Mouse (Mus musculus) neural tube, postnatal 0 days (tissue): ENCODE results near the gene Olfr613. TPM values are rescaled to one million over a fixed set of nuclear protein-coding genes. Genes with fewer than 3 reads are reported as not detected.

ENCODE experiments used
- microRNA-seq: library from miRNA; unstranded; fragments of <30 nt; microRNA quantifications from one replicate; pipeline ENCODE4, GENCODE M21; 2016
- polyA plus RNA-seq: library from polyadenylated mRNA; unstranded; fragments of >200 nt; fragmentation: Nextera tagmentation; extraction: Ambion mirVana; gene quantifications from 2 replicates; pipeline ENCODE4 v1.2.1, GENCODE M21; 2015

Gene Olfr613
- polyA plus RNA-seq: not detected in 2 replicates

GRCm38 (mm10) chr7:103547774-103548173 is at the start of gene Olfr613:
Gene Olfr613 (plus strand): TSS chr7:103548074.

GRCm38 (mm10) chr7:103512022-103512421 is 35.9 kb upstream of the Olfr613 start, which contains the start of gene Olfr610:
Gene Olfr610 (minus strand): TSS chr7:103512122.

GRCm38 (mm10) chr7:103520746-103521145 is 27.1 kb upstream of the Olfr613 start, which contains the start of gene Olfr611:
Gene Olfr611 (minus strand): TSS chr7:103520846.

GRCm38 (mm10) chr7:103542617-103543016 is 5.3 kb upstream of the Olfr613 start, which contains the start of gene Olfr612:
Gene Olfr612 (minus strand): TSS chr7:103542717.

GRCm38 (mm10) chr7:103555779-103556178 is 7.9 kb downstream of the Olfr613 start, which contains the start of gene Olfr615:
Gene Olfr615 (plus strand): TSS chr7:103556079.

GRCm38 (mm10) chr7:103569043-103569442 is 21.2 kb downstream of the Olfr613 start, which contains the start of gene Olfr616:
Gene Olfr616 (minus strand): TSS chr7:103569143.

GRCm38 (mm10) chr7:103572761-103573160 is 24.9 kb downstream of the Olfr613 start, which contains the start of gene Olfr617:
Gene Olfr617 (plus strand): TSS chr7:103573061.

GRCm38 (mm10) chr7:103589803-103590202 is 41.9 kb downstream of the Olfr613 start, which contains the start of gene Olfr618:
Gene Olfr618 (plus strand): TSS chr7:103590103.

GRCm38 (mm10) chr7:103600275-103600674 is 52.4 kb downstream of the Olfr613 start, which contains the start of gene Olfr619:
Gene Olfr619 (plus strand): TSS chr7:103600575.

Small RNA genes within 50 kb of the gene (microRNA-seq; reads per million reads assigned to microRNA genes)
- gene Gm26506: not detected

Other genes starting within 250 kb of the Olfr613 start
- gene Olfr596, start 242.4 kb upstream of the Olfr613 start, polyA plus RNA-seq: not detected in 2 replicates
- gene Olfr597, start 231.8 kb upstream of the Olfr613 start, polyA plus RNA-seq: not detected in 2 replicates
- not detected in 2 replicates for gene Olfr598, start 224.5 kb upstream of the Olfr613 start, polyA plus RNA-seq
- not detected in 2 replicates for gene Olfr599, start 212.2 kb upstream of the Olfr613 start, polyA plus RNA-seq
- not detected in 2 replicates for gene Olfr600, start 198.4 kb upstream of the Olfr613 start, polyA plus RNA-seq
- not detected in 2 replicates for gene Olfr601, start 185.4 kb upstream of the Olfr613 start, polyA plus RNA-seq
- not detected in 2 replicates for gene Olfr603, start 161.9 kb upstream of the Olfr613 start, polyA plus RNA-seq
- not detected in 2 replicates for gene Usp17lc, start 133.0 kb upstream of the Olfr613 start, polyA plus RNA-seq
- not detected in 2 replicates for gene Olfr605, start 102.6 kb upstream of the Olfr613 start, polyA plus RNA-seq
- gene Olfr606, start 99.0 kb upstream of the Olfr613 start, polyA plus RNA-seq: not detected in 2 replicates
- not detected in 2 replicates for gene Olfr607, start 83.9 kb upstream of the Olfr613 start, polyA plus RNA-seq
- not detected in 2 replicates for gene Olfr608, start 78.2 kb upstream of the Olfr613 start, polyA plus RNA-seq
- not detected in 2 replicates for gene Olfr609, start 50.0 kb upstream of the Olfr613 start, polyA plus RNA-seq
- not detected in 2 replicates for gene Olfr610, start 36.0 kb upstream of the Olfr613 start, polyA plus RNA-seq
- not detected in 2 replicates for gene Olfr611, start 27.2 kb upstream of the Olfr613 start, polyA plus RNA-seq
- not detected in 2 replicates for gene Olfr612, start 5.4 kb upstream of the Olfr613 start, polyA plus RNA-seq
- gene Olfr615, start 8.0 kb downstream of the Olfr613 start, polyA plus RNA-seq: not detected in 2 replicates
- not detected in 2 replicates for gene Olfr616, start 21.1 kb downstream of the Olfr613 start, polyA plus RNA-seq
- not detected in 2 replicates for gene Olfr617, start 25.0 kb downstream of the Olfr613 start, polyA plus RNA-seq
- not detected in 2 replicates for gene Olfr618, start 42.0 kb downstream of the Olfr613 start, polyA plus RNA-seq
- not detected in 2 replicates for gene Olfr619, start 52.5 kb downstream of the Olfr613 start, polyA plus RNA-seq
- gene Olfr620, start 64.5 kb downstream of the Olfr613 start, polyA plus RNA-seq: not detected in 2 replicates
- not detected in 2 replicates for gene Olfr622, start 94.6 kb downstream of the Olfr613 start, polyA plus RNA-seq
- not detected in 2 replicates for gene Olfr623, start 115.6 kb downstream of the Olfr613 start, polyA plus RNA-seq
- 0.04 TPM in 2 replicates for gene Olfr624, start 123.1 kb downstream of the Olfr613 start, polyA plus RNA-seq
- gene Olfr625-ps1, start 134.6 kb downstream of the Olfr613 start, polyA plus RNA-seq: not detected in 2 replicates
- gene Olfr243, start 166.6 kb downstream of the Olfr613 start, polyA plus RNA-seq: not detected in 2 replicates
- gene Olfr628, start 182.3 kb downstream of the Olfr613 start, polyA plus RNA-seq: not detected in 2 replicates
- gene Olfr629, start 196.9 kb downstream of the Olfr613 start, polyA plus RNA-seq: not detected in 2 replicates
- gene Olfr630, start 209.3 kb downstream of the Olfr613 start, polyA plus RNA-seq: not detected in 2 replicates
- gene Olfr69, start 223.5 kb downstream of the Olfr613 start, polyA plus RNA-seq: not detected in 2 replicates
- not detected in 2 replicates for gene Olfr68, start 231.6 kb downstream of the Olfr613 start, polyA plus RNA-seq
- gene Olfr67, start 243.7 kb downstream of the Olfr613 start, polyA plus RNA-seq: not detected in 2 replicates